Mouse (Mus musculus) adrenal gland, adult (tissue): ENCODE measurements around the gene Calhm1.

Experiments
- DNase-seq, 2 experiments: peaks; one replicate each; pipeline ENCODE4 v3.0.0; 2022 to 2023; ENCODE audit warnings: low spot score in 1 of 2; ENCODE audit not compliant: inconsistent age in 2 of 2

The Calhm1 gene

DNA sequence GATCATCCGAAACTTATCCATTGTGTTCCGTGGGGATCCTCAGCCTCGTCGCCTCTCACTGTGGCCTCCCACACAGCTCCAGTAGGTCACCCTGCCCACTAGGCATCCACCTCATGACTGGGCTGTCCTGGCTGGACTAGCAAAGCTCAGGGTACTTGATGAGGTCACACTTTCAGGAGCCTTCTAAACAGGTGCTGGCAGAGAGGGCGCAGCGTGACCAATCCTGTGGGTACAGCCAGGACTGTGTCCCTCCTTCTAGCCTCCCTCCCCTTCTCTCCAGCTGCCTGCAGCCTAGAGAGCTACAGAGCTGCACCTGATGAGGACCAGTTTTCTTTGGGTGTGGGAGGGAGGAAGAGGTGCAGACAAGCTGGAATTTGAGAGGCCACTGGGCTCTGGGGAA is at the start of gene Calhm1:
TSS of gene Calhm1 (minus strand) at position 101 of the 400 bp plus-strand sequence.
- no peak for DNase-seq

- DNase-seq = no peak
Observed at GRCm38 (mm10) chr19:47192158-47192557, 48.1 kb upstream of the Calhm1 start.

DNA sequence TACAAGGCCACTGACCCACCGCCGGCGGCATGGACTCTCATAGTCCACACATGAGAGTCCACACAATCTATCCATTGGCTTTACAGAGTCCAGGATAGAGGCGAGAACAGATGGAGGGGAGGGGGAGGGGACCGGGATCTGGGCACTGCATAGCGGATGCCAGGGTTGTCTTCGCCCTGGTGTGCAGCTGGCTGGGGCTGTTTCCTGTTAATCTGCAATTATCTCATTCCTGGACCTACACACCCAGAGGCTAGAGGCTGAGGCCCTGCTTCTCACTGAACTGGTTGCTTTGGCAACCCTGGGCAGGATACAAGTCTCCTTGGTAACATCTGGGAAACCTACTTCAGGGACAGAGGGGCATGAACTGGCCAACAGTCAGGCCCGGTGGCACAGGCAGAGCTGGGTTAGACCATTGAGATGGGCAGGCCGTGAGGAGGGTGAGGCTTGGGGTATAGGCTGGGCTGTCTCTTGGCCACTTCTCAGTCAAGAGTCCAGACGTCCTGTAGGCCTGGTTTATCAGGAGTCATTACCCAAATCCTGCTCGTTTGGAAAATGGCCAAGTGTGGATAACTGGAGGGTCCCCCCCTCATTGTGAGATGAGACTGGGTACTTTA is 44.6 kb upstream of the Calhm1 start:
- DNase-seq = peak; percentile 24 to 38

GRCm38 (mm10) chr19:47186514-47187275 is 42.6 kb upstream of the Calhm1 start:
- DNase-seq = peak in 1 of 2 experiments; percentile 25

GRCm38 (mm10) chr19:47184736-47185135 is 40.7 kb upstream of the Calhm1 start:
- DNase-seq = no peak

GRCm38 (mm10) chr19:47184221-47184620 is 40.2 kb upstream of the Calhm1 start:
- no peak for DNase-seq

DNA sequence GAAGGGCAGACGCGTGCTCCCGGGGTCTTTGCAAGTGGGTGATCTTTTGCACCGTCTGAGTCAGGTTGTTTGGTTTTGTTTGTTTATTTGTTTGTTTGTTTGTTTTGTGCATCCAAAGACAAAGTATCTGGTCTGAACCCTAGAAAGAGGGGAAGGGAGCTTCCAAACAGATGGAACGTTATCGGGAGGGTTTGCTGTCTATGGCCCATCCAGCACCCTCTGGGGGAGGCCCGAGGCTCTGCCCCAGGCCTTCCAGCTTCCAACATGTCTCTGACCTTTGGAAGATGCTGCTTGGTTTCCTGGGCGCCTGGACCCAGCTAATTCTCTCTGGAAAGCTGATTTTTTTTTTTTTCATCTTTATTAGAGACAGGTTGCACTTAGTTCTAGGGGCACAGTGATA is 36.0 kb upstream of the Calhm1 start:
- peak in 1 of 2 experiments; percentile 27 for DNase-seq

DNA sequence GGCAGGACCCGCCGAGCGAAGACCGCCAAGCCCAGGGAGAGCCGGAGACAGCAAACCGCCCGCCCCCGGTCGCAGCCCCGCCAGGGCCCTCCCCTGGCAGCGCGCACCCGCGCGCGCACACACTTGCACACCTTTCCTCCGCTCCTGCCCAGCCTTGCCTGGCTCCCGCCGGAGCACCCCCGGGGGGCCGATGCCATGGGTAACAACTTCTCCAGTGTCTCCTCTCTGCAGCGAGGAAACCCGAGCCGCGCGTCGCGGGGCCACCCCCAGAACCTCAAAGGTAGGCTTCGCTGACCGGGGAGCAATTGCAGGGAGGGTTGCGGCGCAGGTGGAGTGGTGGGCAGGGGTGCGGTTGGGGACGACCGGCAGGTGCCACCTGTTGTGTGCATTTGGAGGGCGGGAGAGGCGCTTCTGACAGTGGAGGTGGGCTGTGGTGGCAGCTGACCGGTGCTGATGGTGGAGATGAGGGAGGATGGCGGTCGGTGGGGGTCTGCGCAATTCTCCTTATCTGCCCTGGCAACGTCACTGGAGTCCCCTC is 35.3 kb upstream of the Calhm1 start:
- peak; percentile 46 to 78 for DNase-seq

DNA sequence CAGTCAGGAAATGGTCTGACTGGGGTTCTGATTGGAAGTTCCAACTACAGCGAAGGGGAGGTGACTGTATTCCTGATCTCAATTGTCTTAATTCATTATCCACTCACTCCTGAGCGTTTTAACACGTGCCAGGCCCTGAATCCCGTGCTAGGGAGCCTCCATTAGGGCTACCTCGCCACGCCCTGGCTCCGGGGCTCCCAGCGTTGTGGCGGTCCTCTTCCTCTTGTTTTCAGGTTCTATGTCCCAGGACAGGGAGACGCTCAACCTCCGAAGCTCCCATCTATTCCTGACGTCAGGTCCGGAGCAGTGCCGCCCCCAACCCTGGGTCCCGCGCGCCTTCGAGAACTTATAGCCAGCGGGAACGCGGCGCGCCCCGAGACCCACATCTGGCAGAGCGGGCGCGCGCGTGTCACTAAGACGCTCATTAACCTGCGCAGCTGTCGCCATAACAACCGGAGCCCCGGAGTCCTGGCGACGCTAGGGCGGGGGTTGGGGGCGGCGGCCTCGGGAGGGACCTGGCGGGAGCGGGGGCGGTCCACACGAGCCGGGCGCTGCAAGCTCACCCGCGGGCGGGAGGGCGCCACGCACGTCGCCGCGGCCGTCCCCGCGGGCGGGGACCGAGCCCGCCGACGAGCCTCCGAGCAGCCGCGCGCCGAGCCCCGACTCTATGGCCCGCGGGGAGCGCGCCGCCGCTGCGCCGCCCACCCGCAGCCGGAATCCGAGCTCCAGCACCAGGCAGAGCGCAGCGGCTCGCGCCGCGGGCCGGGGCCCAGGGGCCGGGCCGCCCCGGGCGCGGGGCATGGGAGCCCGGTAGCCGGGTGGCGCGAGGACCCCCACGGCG is 34.6 kb upstream of the Calhm1 start, which contains the start of gene Neurl1a:
TSS of gene Neurl1a (plus strand) at position 390 of the 841 bp plus-strand sequence.
- peak; percentile 71 to 88 for DNase-seq

DNA sequence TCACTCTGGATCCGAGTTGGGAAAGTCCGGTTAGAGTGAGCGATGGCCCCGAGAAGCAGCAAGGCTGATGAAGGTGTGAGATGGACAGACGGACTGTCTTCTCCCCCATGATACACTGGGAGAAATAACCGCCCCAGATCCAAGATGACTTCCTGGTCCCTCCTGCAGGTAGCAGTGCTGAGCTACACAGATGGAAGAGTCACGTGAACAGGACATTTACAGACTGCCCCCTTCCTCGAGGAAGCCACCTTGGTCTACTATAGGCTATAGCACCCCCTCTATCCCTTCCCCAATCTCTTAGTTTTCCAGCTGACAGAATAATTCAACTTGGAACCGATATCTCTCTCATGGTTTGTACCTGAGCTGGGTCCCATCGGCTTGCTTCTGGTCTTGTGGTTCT is 33.9 kb upstream of the Calhm1 start:
- DNase-seq = peak; percentile 41 to 76

- DNase-seq = peak in 1 of 2 experiments; percentile 57
Observed at GRCm38 (mm10) chr19:47176916-47177505, 33.0 kb upstream of the Calhm1 start.

GRCm38 (mm10) chr19:47175472-47175871 is 31.4 kb upstream of the Calhm1 start:
- DNase-seq = no peak

- peak in 1 of 2 experiments; percentile 62 for DNase-seq
Observed at GRCm38 (mm10) chr19:47174515-47174914, 30.5 kb upstream of the Calhm1 start.

DNA sequence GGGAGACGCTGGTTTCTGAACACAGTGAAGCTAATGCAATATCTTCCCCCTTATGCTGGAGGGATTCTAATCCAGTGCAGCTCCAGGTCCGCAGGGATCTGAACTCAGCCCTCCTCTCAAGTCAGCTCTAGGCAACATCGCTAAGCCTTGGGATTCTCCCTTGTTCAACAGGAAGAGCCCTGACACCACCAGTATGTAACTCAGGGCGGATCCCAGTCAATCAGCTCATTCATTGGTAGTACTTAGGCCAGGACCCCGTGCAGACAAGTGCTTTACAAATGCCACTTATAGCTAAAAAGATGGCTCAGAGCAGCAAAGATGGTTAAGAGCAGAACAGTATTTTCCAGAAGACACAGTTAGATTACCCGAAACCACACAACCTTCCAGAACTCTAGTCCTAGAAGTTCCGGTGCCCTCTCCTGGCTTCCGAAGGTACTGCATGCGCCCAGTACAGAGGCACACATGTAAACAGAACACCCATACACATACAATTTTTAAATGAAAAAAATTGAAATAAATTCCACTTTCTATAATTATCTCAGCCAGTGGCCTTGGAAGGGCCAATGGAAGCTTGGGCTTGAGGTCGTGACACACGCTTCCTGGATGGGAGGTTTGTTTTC is 24.8 kb upstream of the Calhm1 start:
- peak; percentile 80 to 95 for DNase-seq

DNA sequence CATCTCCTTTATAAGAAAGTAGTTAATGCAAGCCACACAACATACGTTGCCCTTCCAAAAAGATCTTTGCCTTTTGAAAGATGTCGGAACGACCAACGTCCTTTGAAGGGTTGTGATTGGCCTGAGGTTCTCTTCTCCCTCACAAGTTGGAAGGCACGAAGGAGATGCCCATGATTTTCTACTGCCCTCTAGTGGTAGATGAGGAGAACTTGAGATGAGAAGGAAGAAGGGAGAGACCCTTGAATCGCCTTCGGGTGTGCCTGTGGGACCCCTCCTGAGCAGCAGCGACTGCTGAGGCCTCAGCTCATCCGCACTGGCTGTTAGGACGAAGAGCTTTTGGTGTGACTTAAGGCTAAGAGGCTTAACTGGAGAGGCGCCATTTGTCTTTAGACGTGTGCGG is 24.2 kb upstream of the Calhm1 start:
- peak; percentile 42 to 83 for DNase-seq

DNA sequence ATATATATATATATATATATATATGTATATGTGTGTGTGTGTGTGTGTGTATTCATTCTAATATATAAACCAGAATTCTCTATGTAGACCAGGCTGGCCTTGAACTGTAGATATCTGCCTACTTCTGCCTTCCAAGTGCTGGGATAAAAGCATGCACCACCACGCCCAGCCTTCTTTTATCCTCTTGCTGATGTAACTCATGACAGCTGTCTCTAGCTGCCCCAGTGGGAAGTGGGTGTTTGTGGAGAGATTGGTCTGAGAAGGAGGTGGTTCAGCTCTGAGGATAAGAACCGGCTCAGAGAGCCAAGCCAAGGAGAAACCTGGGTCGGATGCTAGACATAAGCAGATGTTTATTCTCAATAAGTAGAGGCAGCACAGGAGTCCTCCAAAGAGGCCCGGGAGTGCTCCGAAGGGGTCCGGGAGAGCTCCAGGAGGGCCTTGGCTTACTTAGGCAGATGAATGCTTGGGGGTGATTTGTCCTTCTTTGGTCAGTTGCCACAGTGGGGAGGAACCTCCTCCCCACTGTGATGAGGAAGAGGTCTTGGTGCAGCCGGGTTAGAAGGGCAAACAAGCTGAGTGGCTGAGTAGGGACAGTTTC is 23.7 kb upstream of the Calhm1 start:
- DNase-seq = no peak

DNA sequence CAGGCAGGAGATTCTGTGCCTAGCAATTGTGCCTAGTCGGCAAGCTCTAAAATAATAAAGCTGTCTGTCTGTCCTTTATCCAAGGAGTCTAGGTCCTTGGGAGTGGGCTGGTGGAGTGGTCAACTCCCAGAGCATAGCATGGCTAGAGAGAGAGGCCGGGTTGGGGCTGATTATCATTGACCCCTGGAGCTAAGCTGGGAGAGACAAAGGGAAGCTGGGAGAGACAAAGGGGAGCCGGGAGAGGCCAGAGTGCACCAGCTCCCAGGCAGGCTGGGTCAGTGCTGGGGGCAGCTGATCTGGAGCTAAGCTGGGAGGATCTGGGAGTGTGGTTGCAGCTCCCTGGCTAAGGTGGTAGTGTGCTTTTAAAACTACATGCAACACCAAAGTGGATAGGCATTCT is 22.7 kb upstream of the Calhm1 start:
- DNase-seq = no peak

DNA sequence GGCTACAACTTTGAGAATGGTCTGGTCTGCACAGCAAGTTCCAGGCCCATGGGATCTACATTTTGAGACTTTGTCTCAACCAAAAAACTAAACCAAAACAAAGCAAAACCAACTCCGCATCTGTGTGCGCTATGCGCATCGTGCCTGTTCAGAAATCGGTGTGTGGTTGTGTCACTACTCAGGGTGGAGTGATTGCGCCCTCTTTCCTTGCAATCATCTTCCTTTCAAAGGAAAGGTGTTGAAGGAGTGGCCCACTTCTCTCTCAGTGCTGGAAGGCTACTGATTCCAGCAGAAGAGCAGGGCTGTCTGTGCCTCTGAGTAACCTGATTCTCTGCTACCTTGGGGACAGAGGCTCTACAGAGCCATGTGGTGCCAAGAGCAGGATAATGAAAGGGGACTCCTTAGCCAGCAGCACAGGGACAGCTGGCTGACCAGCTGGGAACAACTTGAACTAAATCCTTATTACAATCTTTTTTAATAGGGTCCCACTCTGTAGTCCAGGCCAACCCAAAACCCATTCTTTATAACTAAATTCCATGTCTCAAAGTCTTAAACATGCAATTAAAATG is 19.2 kb upstream of the Calhm1 start:
- DNase-seq = no peak

DNA sequence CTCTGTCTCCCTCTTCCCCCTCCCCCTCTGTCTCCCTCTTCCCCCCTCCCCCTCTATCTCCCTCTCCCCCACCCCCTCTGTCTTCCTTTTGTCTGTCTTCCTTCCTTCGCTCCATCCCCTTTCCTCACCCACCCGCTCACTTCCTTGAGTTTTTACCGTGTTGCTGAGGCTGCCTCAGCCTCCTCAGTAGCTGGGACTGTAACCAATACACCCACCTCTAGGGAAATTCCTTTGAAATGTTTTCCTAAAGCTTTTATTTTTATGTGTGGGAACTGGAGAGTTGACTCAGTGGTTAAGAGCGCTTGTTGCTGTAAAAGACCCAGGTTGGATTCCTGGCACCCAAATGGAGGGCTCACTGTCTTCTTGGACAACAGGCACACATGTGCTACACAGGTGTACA is 17.6 kb upstream of the Calhm1 start:
- no peak for DNase-seq

- no peak for DNase-seq
Observed at GRCm38 (mm10) chr19:47157664-47158063, 13.6 kb upstream of the Calhm1 start, which contains the start of gene Calhm3. Gene Calhm3, minus strand, starts transcription at chr19:47157764.
